In the genomic region with DNA sequence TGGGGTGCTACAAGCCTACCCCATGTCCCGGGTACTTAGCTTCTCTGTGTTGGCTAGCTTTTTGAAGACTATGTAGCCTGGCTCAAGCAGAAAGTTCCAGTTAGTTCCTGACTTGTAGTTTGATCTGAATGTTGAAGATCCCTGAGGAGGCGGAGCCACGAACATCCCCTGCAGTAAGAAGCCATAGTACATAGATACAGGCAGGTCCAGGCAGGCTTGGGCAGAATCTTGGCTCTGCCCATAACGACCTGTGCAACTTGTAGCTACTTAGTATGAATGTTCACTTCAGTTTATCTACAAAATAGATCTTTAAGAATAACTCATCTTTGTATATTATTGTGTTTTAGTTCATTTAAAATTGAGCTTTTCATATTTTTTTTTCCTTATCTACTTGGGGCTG, we compare ENCODE assay signal across 21 mouse cellular contexts. TPM values are rescaled to one million over a fixed set of nuclear protein-coding genes. Genes with fewer than 3 reads are reported as not detected.
"Had no signal": no experiment of that assay in that cellular context is flagged by ENCODE, and none has a peak within 500 bp of the region (broad histone marks: within the 10 kb centered on the region; RNA-seq: fewer than 3 reads in every experiment).

No protein-coding gene starts in this region.

- DNase-seq: left cerebral cortex, postnatal 4 days; liver; liver, embryonic 13.5 days; liver, postnatal 0 days; lung, adult 18-20 months; lung, adult 2 months; lung, embryonic 14.5 days; lung, postnatal 10 days; lung, postnatal 14 days; lung, postnatal 36 days; lung, postnatal 4 days; midbrain, embryonic 14.5 days had no signal

RNA-seq across cellular contexts. Expression of gene Abhd12b, which starts 14.0 kb away (rescaled TPM):
- total RNA-seq: left cerebral cortex, postnatal 10 days; left cerebral cortex, postnatal 14 days; left cerebral cortex, postnatal 25 days; left cerebral cortex, postnatal 4 days; liver, adult 2 months; megakaryocyte progenitor cell, adult 5-6 weeks; megakaryocyte, adult 5-6 weeks; megakaryocyte-erythroid progenitor cell, adult 5-6 weeks; midbrain, postnatal 0 days; monocyte, adult 5-6 weeks had no signal
